In genomic region chr3:29222414-29222813, GRCm38 (mm10) we compare ENCODE assay signal across 16 mouse cellular contexts.
"Had no signal": no experiment of that assay in that cellular context is flagged by ENCODE, and none has a peak within 500 bp of the region (broad histone marks: within the 10 kb centered on the region; RNA-seq: fewer than 3 reads in every experiment).

No protein-coding gene starts in this region.

- DNase-seq: retina, postnatal 1 day; right cerebral cortex, adult 18-20 months; right cerebral cortex, postnatal 14 days; right cerebral cortex, postnatal 25 days; right cerebral cortex, postnatal 4 days; spleen, adult 18-20 months; thymus, adult 18-20 months; thymus, adult 2 months; thymus, postnatal 14 days; thymus, postnatal 25 days; thymus, postnatal 36 days; thymus, postnatal 4 days had no signal

- H3K4me3 ChIP-seq: neural tube, embryonic 13.5 days; neural tube, embryonic 15.5 days; stomach, embryonic 15.5 days had no signal

- H3K36me3 ChIP-seq: neural tube, embryonic 13.5 days; neural tube, embryonic 15.5 days; stomach, embryonic 15.5 days had no signal

- H3K27me3 ChIP-seq: neural tube, embryonic 13.5 days; neural tube, embryonic 15.5 days; stomach, embryonic 15.5 days had no signal

- H3K9me3 ChIP-seq: neural tube, embryonic 13.5 days; neural tube, embryonic 15.5 days; stomach, embryonic 15.5 days had no signal

- H3K27ac ChIP-seq: neural tube, embryonic 13.5 days; neural tube, embryonic 15.5 days; stomach, embryonic 15.5 days; stomach, postnatal 0 days had no signal

- H3K9ac ChIP-seq: neural tube, embryonic 13.5 days; neural tube, embryonic 15.5 days; stomach, embryonic 15.5 days had no signal

- H3K4me2 ChIP-seq: neural tube, embryonic 13.5 days; neural tube, embryonic 15.5 days; stomach, embryonic 15.5 days had no signal

- H3K4me1 ChIP-seq: neural tube, embryonic 13.5 days; neural tube, embryonic 15.5 days; stomach, embryonic 15.5 days had no signal
